Mouse (Mus musculus) MEL (cell line): ENCODE measurements around the gene Ficd.

Source experiments
- CHD2 ChIP-seq: IDR thresholded peaks from 2 replicates; pipeline ENCODE4 v1.6.1; 2011; ENCODE audit warnings: low read length, improper control_type of control experiment
- CTCF ChIP-seq, 3 experiments: IDR thresholded peaks in 2 of 3; conservative IDR thresholded peaks in 1 of 3; 2 replicates each; pipeline ENCODE4 v1.5.1; 2011 to 2012; ENCODE audit warnings: low read length in 3 of 3, low read depth in 2 of 3, mild to moderate bottlenecking in 2 of 3, improper control_type of control experiment in 1 of 3, inconsistent platforms in 1 of 3, mixed read lengths in 1 of 3, moderate library complexity in 1 of 3; ENCODE audit not compliant: control insufficient read depth in 1 of 3, insufficient read depth in 1 of 3, poor library complexity in 1 of 3, severe bottlenecking in 1 of 3
- EP300 ChIP-seq, 2 experiments: IDR thresholded peaks; 2 replicates each; pipeline ENCODE4 v1.6.1; 2011; ENCODE audit warnings: improper control_type of control experiment in 2 of 2, low read length in 2 of 2, low read depth in 1 of 2, mild to moderate bottlenecking in 1 of 2
- HCFC1 ChIP-seq: IDR thresholded peaks from 2 replicates; pipeline ENCODE4 v1.6.1; 2012; ENCODE audit warnings: low read depth, mild to moderate bottlenecking, inconsistent platforms, low read length, improper control_type of control experiment, moderate library complexity
- POLR2A ChIP-seq, 2 experiments: IDR thresholded peaks; 2 replicates each; pipeline ENCODE4 v1.6.1; 2011 to 2012; ENCODE audit warnings: low read length in 2 of 2, mild to moderate bottlenecking in 2 of 2, control low read depth in 1 of 2, improper control_type of control experiment in 1 of 2, low read depth in 1 of 2, moderate library complexity in 1 of 2; ENCODE audit not compliant: control insufficient read depth in 1 of 2, insufficient read depth in 1 of 2, poor library complexity in 1 of 2
- TCF12 ChIP-seq: IDR thresholded peaks from 2 replicates; pipeline ENCODE4 v1.6.1; 2014; ENCODE audit warnings: low read depth, mild to moderate bottlenecking, inconsistent platforms, low read length, improper control_type of control experiment, moderate library complexity
- UBTF ChIP-seq: IDR thresholded peaks from 2 replicates; pipeline ENCODE4 v1.6.1; 2012; ENCODE audit warnings: low read depth, mild to moderate bottlenecking, inconsistent platforms, low read length, improper control_type of control experiment, moderate library complexity, borderline replicate concordance; ENCODE audit not compliant: insufficient read depth

DNA sequence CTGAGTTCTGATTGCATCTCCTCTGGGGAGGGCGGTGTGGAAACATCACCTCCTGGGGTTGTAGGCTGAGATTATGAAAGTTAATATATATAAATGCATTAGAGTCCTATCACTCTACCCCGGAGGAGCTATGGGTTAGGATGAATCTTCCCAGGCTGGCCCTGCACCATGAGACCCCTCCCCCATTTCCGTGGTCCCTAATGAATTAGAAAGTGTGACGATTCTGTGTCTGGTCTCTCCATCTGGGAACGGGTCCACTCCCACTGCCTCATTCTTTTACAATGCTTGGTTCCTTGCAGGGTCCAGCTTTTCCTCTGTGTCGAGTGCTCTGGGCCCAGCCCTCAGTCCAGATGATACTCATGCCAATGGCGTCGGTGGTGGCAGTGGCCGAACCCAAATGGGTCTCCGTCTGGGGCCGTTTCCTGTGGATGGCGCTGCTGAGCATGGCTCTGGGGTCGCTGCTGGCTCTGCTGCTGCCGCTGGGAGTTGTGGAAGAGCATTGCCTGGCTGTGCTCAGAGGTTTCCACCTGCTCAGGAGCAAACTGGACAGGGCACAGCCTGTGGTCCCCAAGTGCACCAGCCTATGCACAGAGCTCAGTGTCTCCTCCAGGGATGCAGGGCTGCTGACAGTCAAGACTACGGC, 1.0 kb downstream of the Ficd start:
- TF ChIP-seq POLR2A (IDR thresholded peaks at IDR 0.05; ENCODE audit: control insufficient read depth in 1 of 2, insufficient read depth in 1 of 2, low read depth in 1 of 2, low read length in 2 of 2, poor library complexity in 1 of 2) (no peak), CHD2 (no peak), CTCF (IDR thresholded peaks at IDR 0.05 in 2 of 3, conservative IDR thresholded peaks at IDR 0.05 in 1 of 3; ENCODE audit: control insufficient read depth in 1 of 3, insufficient read depth in 1 of 3, low read depth in 2 of 3, low read length in 3 of 3, poor library complexity in 1 of 3, severe bottlenecking in 1 of 3) (0 out of 6 replicates have a peak, but pooled peaks of 1 of the 3 experiments have one; percentile 15), UBTF (no peak), EP300 (IDR thresholded peaks at IDR 0.05; ENCODE audit: low read depth in 1 of 2, low read length in 2 of 2) (no peak), HCFC1 (no peak), TCF12 (no peak)
